Mouse (Mus musculus): ENCODE measurements at regions not wholly inside any gene's neighbourhood (a gene's known extent, or its start where the extent isn't known, plus 50 kb on each side); places are given as distances from the start of the nearest gene placed in this dataset.

- no peak overlapping the region for H3K4me3 ChIP-seq (ENCODE audit: insufficient read depth, low read depth, low read length)
- H3K4me1 ChIP-seq (ENCODE audit: control insufficient read depth, insufficient read depth, insufficient read length, low read length), result peaks cover 3% of the 10 kb centered on the region; the same call in 1 of the 2 replicates
- H3K27ac ChIP-seq (replicated peaks; ENCODE audit: low read depth, low read length), result no peak overlapping the region
These were observed 73.6 kb upstream of the Sh3bp4 start for GRCm38 (mm10) chr1:88996657-88997056.

GRCm38 (mm10) chr1:88997847-88998246 lies 72.4 kb upstream of the Sh3bp4 start:
- Histone ChIP-seq H3K4me3 (ENCODE audit: insufficient read depth, low read depth, low read length) (no peak overlapping the region), H3K27ac (replicated peaks; ENCODE audit: low read depth, low read length) (no peak overlapping the region), H3K4me1 (ENCODE audit: control insufficient read depth, insufficient read depth, insufficient read length, low read length) (peaks cover 3% of the 10 kb centered on the region; the same call in 1 of the 2 replicates)

GRCm38 (mm10) chr1:89002326-89002725 lies 67.9 kb upstream of the Sh3bp4 start:
- no peak overlapping the region for H3K4me3 ChIP-seq (ENCODE audit: insufficient read depth, low read depth, low read length)
- no peaks in the 10 kb centered on the region for H3K4me1 ChIP-seq (ENCODE audit: control insufficient read depth, insufficient read depth, insufficient read length, low read length)
- no peak overlapping the region for H3K27ac ChIP-seq (replicated peaks; ENCODE audit: low read depth, low read length)

GRCm38 (mm10) chr1:89003752-89004151 lies 66.5 kb upstream of the Sh3bp4 start:
- no peaks in the 10 kb centered on the region for H3K4me1 ChIP-seq (ENCODE audit: control insufficient read depth, insufficient read depth, insufficient read length, low read length)
- H3K4me3 ChIP-seq (ENCODE audit: insufficient read depth, low read depth, low read length), result no peak overlapping the region
- H3K27ac ChIP-seq (replicated peaks; ENCODE audit: low read depth, low read length), result no peak overlapping the region

GRCm38 (mm10) chr1:89007476-89007875 lies 62.7 kb upstream of the Sh3bp4 start:
- Histone ChIP-seq H3K4me1 (ENCODE audit: control insufficient read depth, insufficient read depth, insufficient read length, low read length) (no peaks in the 10 kb centered on the region), H3K27ac (replicated peaks; ENCODE audit: low read depth, low read length) (no peak overlapping the region), H3K4me3 (ENCODE audit: insufficient read depth, low read depth, low read length) (no peak overlapping the region)

GRCm38 (mm10) chr1:89010170-89010569 lies 60.0 kb upstream of the Sh3bp4 start:
- H3K27ac ChIP-seq (replicated peaks; ENCODE audit: low read depth, low read length), result no peak overlapping the region
- H3K4me3 ChIP-seq (ENCODE audit: insufficient read depth, low read depth, low read length), result no peak overlapping the region
- no peaks in the 10 kb centered on the region for H3K4me1 ChIP-seq (ENCODE audit: control insufficient read depth, insufficient read depth, insufficient read length, low read length)

GRCm38 (mm10) chr1:89011454-89011853 lies 58.8 kb upstream of the Sh3bp4 start:
- Histone ChIP-seq H3K27ac (replicated peaks; ENCODE audit: low read depth, low read length) (no peak overlapping the region), H3K4me3 (ENCODE audit: insufficient read depth, low read depth, low read length) (no peak overlapping the region), H3K4me1 (ENCODE audit: control insufficient read depth, insufficient read depth, insufficient read length, low read length) (no peaks in the 10 kb centered on the region)

- H3K4me3 ChIP-seq (ENCODE audit: insufficient read depth, low read depth, low read length), result peak overlapping the region; percentile 45
These were observed 54.8 kb upstream of the Sh3bp4 start for GRCm38 (mm10) chr1:89015385-89015784.

GRCm38 (mm10) chr1:89015845-89016244 lies 54.4 kb upstream of the Sh3bp4 start:
- H3K27ac ChIP-seq (replicated peaks; ENCODE audit: low read depth, low read length), result no peak overlapping the region
- H3K4me3 ChIP-seq (ENCODE audit: insufficient read depth, low read depth, low read length), result peak overlapping the region; percentile 45

More at GRCm38 (mm10) chr1:89015385-89015784, 54.8 kb upstream of the Sh3bp4 start:
- H3K4me1 ChIP-seq (ENCODE audit: control insufficient read depth, insufficient read depth, insufficient read length, low read length), result no peaks in the 10 kb centered on the region; the same call in 1 of the 2 replicates
- H3K27ac ChIP-seq (replicated peaks; ENCODE audit: low read depth, low read length), result no peak overlapping the region

GRCm38 (mm10) chr1:89019778-89020373 lies 50.3 kb upstream of the Sh3bp4 start:
- Histone ChIP-seq H3K27ac (replicated peaks; ENCODE audit: low read depth, low read length) (no peak overlapping the region), H3K4me1 (ENCODE audit: control insufficient read depth, insufficient read depth, insufficient read length, low read length) (no peaks in the 10 kb centered on the region; the same call in 1 of the 2 replicates), H3K4me3 (ENCODE audit: insufficient read depth, low read depth, low read length) (no peak overlapping the region)

More at GRCm38 (mm10) chr1:89015845-89016244, 54.4 kb upstream of the Sh3bp4 start:
- no peaks in the 10 kb centered on the region; the same call in 1 of the 2 replicates for H3K4me1 ChIP-seq (ENCODE audit: control insufficient read depth, insufficient read depth, insufficient read length, low read length)
